Mouse (Mus musculus) cortical plate, adult 2 months (tissue): ENCODE results near the gene Ttl. TPM values are rescaled to one million over a fixed set of nuclear protein-coding genes. Genes with fewer than 3 reads are reported as not detected.

Experiments
- H3K27ac ChIP-seq: fragments of 200-500 bp; 2 replicates; pipeline ENCODE4 v1.5.1; 2012; ENCODE audit warnings: low read length, control low read depth, inconsistent platforms; ENCODE audit not compliant: insufficient read depth
- H3K4me1 ChIP-seq: fragments of 200-500 bp; 2 replicates; pipeline ENCODE4 v1.6.1; 2011; ENCODE audit warnings: low read length; ENCODE audit not compliant: control insufficient read depth, insufficient read depth
- H3K4me3 ChIP-seq: fragments of 200-500 bp; 2 replicates; pipeline ENCODE4 v1.5.1; 2011; ENCODE audit warnings: mild to moderate bottlenecking, low read length, control low read depth; ENCODE audit not compliant: insufficient read depth
- CTCF ChIP-seq: fragments of 200-500 bp; IDR thresholded peaks from 2 replicates; pipeline ENCODE4 v1.5.1; 2011; ENCODE audit warnings: mild to moderate bottlenecking, control low read depth, low read length; ENCODE audit not compliant: insufficient read depth; ENCODE audit errors: extremely low read depth
- POLR2A ChIP-seq: fragments of 200-500 bp; IDR thresholded peaks from 2 replicates; pipeline ENCODE4 v1.6.1; 2011; ENCODE audit warnings: mild to moderate bottlenecking, low read length, control low read depth; ENCODE audit not compliant: insufficient read depth; ENCODE audit errors: extremely low read depth
- polyA plus RNA-seq: library from polyadenylated mRNA; depleted of rRNA; stranded (reverse); fragments of >200 nt; gene quantifications from 2 replicates; pipeline ENCODE4 v1.2.3, GENCODE M21; 2012; rRNA removed

Ttl gene
- polyA plus RNA-seq, 1 experiment: 45.2 TPM

DNA sequence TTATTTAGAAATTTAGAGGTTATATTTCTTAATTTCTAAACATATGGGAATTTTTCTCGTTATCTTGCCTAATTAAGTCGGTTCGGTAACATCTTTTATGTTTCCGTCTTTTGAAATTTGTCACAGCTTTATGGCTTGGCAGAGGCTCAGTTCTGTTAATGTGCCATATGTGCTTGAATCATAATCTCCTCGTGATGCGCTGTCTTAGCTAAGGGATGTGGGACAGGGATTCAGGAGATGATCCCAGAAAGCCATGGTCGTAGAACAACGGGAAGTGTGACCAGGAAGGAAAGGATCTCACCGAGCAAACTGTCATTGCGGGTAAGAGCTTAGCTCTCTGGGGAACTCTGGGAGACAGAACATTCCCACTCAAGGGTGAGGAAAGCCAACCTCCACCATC, 74.2 kb downstream of the Ttl start:
- TF ChIP-seq POLR2A (no peak), CTCF (no peak)
- Histone ChIP-seq H3K27ac (0 out of 2 replicates have a peak overlapping the region, but pooled peaks have one; percentile 4), H3K4me3 (no peak overlapping the region), H3K4me1 (peaks cover 3% of the 10 kb centered on the region)

Other genes with a start within 250 kb of the Ttl start
- 26.4 and 27.9 TPM in 2 replicates for gene Tmem87b, start 247.8 kb upstream of the Ttl start, polyA plus RNA-seq
- gene Fbln7, start 203.0 kb upstream of the Ttl start, polyA plus RNA-seq: 1.5 and 2.4 TPM in 2 replicates
- 8.1 and 8.3 TPM in 2 replicates for gene Zc3h8, start 121.9 kb upstream of the Ttl start, polyA plus RNA-seq
- 4.8 and 5.5 TPM in 2 replicates for gene Zc3h6, start 98.5 kb upstream of the Ttl start, polyA plus RNA-seq
- gene Gm10762, start 98.2 kb upstream of the Ttl start, polyA plus RNA-seq: 4.9 and 5.2 TPM in 2 replicates
- 0.10 and 0.15 TPM in 2 replicates for gene Vinac1, start 17.8 kb upstream of the Ttl start, polyA plus RNA-seq
- 27.8 and 32.1 TPM in 2 replicates for gene Polr1b, start 35.1 kb downstream of the Ttl start, polyA plus RNA-seq
- gene Chchd5, start 63.8 kb downstream of the Ttl start, polyA plus RNA-seq: 16.0 and 17.4 TPM in 2 replicates
- gene Slc20a1, start 132.8 kb downstream of the Ttl start, polyA plus RNA-seq: 141 and 153 TPM in 2 replicates
- gene Ckap2l, start 231.3 kb downstream of the Ttl start, polyA plus RNA-seq: 0.26 and 0.50 TPM in 2 replicates
- 1.2 and 1.4 TPM in 2 replicates for gene Il1a, start 244.0 kb downstream of the Ttl start, polyA plus RNA-seq